Mouse (Mus musculus) embryonic fibroblast, embryonic 13.5 days (primary cell): ENCODE measurements at regions not wholly inside any gene's neighbourhood (a gene's known extent, or its start where the extent isn't known, plus 50 kb on each side); places are given as distances from the start of the nearest gene placed in this dataset.

Experiments
- CTCF ChIP-seq: IDR thresholded peaks from 2 replicates; pipeline ENCODE4 v1.5.1; 2011; ENCODE audit warnings: mild to moderate bottlenecking, control low read depth, low read length, moderate library complexity, borderline replicate concordance; ENCODE audit not compliant: insufficient read depth
- POLR2A ChIP-seq: IDR thresholded peaks from 2 replicates; pipeline ENCODE4 v1.6.1; 2011; ENCODE audit warnings: low read depth, mild to moderate bottlenecking, control low read depth, low read length, moderate library complexity

DNA sequence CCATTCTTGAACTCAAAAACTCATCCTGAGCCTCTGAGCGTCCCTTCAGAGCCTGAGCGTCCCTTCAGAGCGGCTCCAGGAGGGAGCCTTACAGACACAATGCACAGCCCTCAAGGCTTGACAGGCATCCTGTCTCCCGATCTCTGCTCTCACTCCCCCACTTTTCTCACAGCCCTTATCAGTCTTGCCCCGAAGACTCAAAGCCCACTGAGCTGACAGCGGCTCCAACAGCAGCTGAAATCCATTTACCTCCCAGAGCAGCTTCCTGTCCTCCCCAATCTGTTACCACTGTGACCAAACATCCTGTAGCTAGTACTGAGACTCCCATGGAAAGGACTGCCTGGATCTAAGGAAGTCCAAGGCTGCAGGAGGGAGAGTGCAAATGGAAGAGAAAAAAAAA lies 158.6 kb upstream of the Clint1 start:
- TF ChIP-seq POLR2A (no peak), CTCF (no peak)
